Mouse (Mus musculus) left cerebral cortex, adult 18-20 months (tissue): ENCODE measurements at regions not wholly inside any gene's neighbourhood (a gene's known extent, or its start where the extent isn't known, plus 50 kb on each side); places are given as distances from the start of the nearest gene placed in this dataset.

Experiments
- DNase-seq, 2 experiments: peaks; one replicate each; pipeline ENCODE4 v3.0.0; 2021 to 2022; ENCODE audit warnings: low spot score in 2 of 2, mixed read lengths in 1 of 2

GRCm38 (mm10) chr14:114804643-114805042, 287.4 kb upstream of the Gpc5 start:
- no peak for DNase-seq

GRCm38 (mm10) chr14:114808621-114809020, 283.4 kb upstream of the Gpc5 start:
- DNase-seq = no peak

GRCm38 (mm10) chr14:114820677-114821076, 271.3 kb upstream of the Gpc5 start:
- DNase-seq = no peak

- DNase-seq = no peak
These were observed 270.9 kb upstream of the Gpc5 start for GRCm38 (mm10) chr14:114821098-114821594.

- DNase-seq = no peak
These were observed 270.3 kb upstream of the Gpc5 start for GRCm38 (mm10) chr14:114821672-114822071.

GRCm38 (mm10) chr14:114826662-114827321, 265.2 kb upstream of the Gpc5 start:
- DNase-seq = no peak

- no peak for DNase-seq
These were observed 262.7 kb upstream of the Gpc5 start for GRCm38 (mm10) chr14:114829310-114829709.

- DNase-seq = no peak
These were observed 259.0 kb upstream of the Gpc5 start for GRCm38 (mm10) chr14:114832987-114833386.

- DNase-seq = no peak
These were observed 255.2 kb upstream of the Gpc5 start for GRCm38 (mm10) chr14:114836723-114837349.

GRCm38 (mm10) chr14:114837652-114838276, 254.3 kb upstream of the Gpc5 start:
- DNase-seq = no peak

GRCm38 (mm10) chr14:114839340-114839903, 252.6 kb upstream of the Gpc5 start:
- DNase-seq = no peak

- DNase-seq = no peak
These were observed 251.2 kb upstream of the Gpc5 start for GRCm38 (mm10) chr14:114840766-114841165.

GRCm38 (mm10) chr14:114841552-114841951, 250.5 kb upstream of the Gpc5 start:
- no peak for DNase-seq

GRCm38 (mm10) chr14:114842327-114842726, 249.7 kb upstream of the Gpc5 start:
- no peak for DNase-seq

- no peak for DNase-seq
These were observed 248.8 kb upstream of the Gpc5 start for GRCm38 (mm10) chr14:114843105-114843743.

- DNase-seq = no peak
These were observed 237.5 kb upstream of the Gpc5 start for GRCm38 (mm10) chr14:114854324-114855054.

- DNase-seq = no peak
These were observed 236.8 kb upstream of the Gpc5 start for GRCm38 (mm10) chr14:114855055-114855740.

GRCm38 (mm10) chr14:114855746-114856145, 236.3 kb upstream of the Gpc5 start:
- DNase-seq = no peak

GRCm38 (mm10) chr14:114856243-114857031, 235.6 kb upstream of the Gpc5 start:
- no peak for DNase-seq
